Mouse (Mus musculus): Measurements from ENCODE around the gene Zfp273. TPM values are rescaled to one million over a fixed set of nuclear protein-coding genes. Genes with fewer than 3 reads are reported as not detected.
"Not testable (repeated sequence)": the region's sequence is repeated elsewhere in the genome, so short reads cannot be mapped to it uniquely, and the experiment has no call there.

Gene Zfp273
- polyA plus RNA-seq, 2 experiments: 4.1 to 7.6 TPM

- no peak overlapping the region for H3K27ac ChIP-seq (replicated peaks; ENCODE audit: low read depth, low read length)
- H3K27me3 ChIP-seq (ENCODE audit: control insufficient read depth, insufficient read depth, low read length): no peaks in the 10 kb centered on the region
- H3K9me3 ChIP-seq (ENCODE audit: control insufficient read depth, low read length): 0 out of 2 replicates have a peak, but pooled peaks cover 4% of the 10 kb centered on the region
- no peaks in the 10 kb centered on the region for H3K4me1 ChIP-seq (ENCODE audit: control insufficient read depth, insufficient read depth, low read length)
- H3K36me3 ChIP-seq (ENCODE audit: control insufficient read depth, insufficient read depth, low read length): 0 out of 2 replicates have a peak, but pooled peaks cover 3% of the 10 kb centered on the region
- DNase-seq (ENCODE audit: low spot score): no peak
- H3K4me3 ChIP-seq (replicated peaks; ENCODE audit: low read length): no peak overlapping the region
- H3K9ac ChIP-seq (ENCODE audit: low read depth, low read length, severe bottlenecking): no peak overlapping the region
- H3K4me2 ChIP-seq (replicated peaks; ENCODE audit: low read depth, low read length, severe bottlenecking): no peak overlapping the region
- no peak for TF ChIP-seq POLR2A (IDR thresholded peaks at IDR 0.05; ENCODE audit: borderline replicate concordance, extremely low read depth, insufficient read depth, insufficient read length)
- ATAC-seq (ENCODE audit: low FRiP score, low read depth): no peak
- 71% methylated on average over 1 of the region's 1 CpGs for WGBS
These were observed 1.8 kb upstream of the Zfp273 start for GRCm38 (mm10) chr13:67811651-67812210.

- no peak for ATAC-seq (ENCODE audit: low FRiP score, low read depth)
- Histone ChIP-seq H3K36me3 (ENCODE audit: control insufficient read depth, insufficient read depth, low read length) (0 out of 2 replicates have a peak, but pooled peaks cover 3% of the 10 kb centered on the region), H3K9me3 (ENCODE audit: control insufficient read depth, low read length) (0 out of 2 replicates have a peak, but pooled peaks cover 4% of the 10 kb centered on the region), H3K4me3 (replicated peaks; ENCODE audit: low read length) (peak overlapping the region; percentile 87), H3K4me2 (replicated peaks; ENCODE audit: low read depth, low read length, severe bottlenecking) (no peak overlapping the region), H3K4me1 (ENCODE audit: control insufficient read depth, insufficient read depth, low read length) (no peaks in the 10 kb centered on the region), H3K27ac (replicated peaks; ENCODE audit: low read depth, low read length) (no peak overlapping the region), H3K27me3 (ENCODE audit: control insufficient read depth, insufficient read depth, low read length) (no peaks in the 10 kb centered on the region), H3K9ac (ENCODE audit: low read depth, low read length, severe bottlenecking) (peak overlapping the region; percentile 72; the same call in 1 of the 2 replicates)
- WGBS: 79% methylated on average over 8 of the region's 8 CpGs
- no peak for DNase-seq (ENCODE audit: low spot score)
- TF ChIP-seq POLR2A (IDR thresholded peaks at IDR 0.05; ENCODE audit: borderline replicate concordance, extremely low read depth, insufficient read depth, insufficient read length): no peak
These were observed 405 bp upstream of the Zfp273 start for GRCm38 (mm10) chr13:67812961-67813709.

DNA sequence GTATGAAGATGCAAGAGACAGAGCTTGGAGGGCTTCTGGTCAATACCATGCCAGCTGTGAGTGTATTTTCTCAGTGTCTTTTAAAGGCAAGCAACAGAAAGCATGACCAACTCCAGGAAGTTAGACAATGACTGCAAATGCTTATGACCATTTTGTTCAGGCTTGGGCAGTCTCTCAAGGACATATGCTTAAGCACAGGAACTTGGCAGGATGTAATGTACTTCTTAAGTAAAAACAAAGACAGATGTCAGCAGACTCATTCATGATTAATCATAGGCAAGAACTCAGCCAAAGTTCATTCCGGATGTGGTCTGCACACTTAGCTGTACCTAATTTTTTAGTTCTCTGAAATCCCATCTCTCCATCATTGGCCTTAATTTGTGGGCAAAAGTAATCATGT is 5.1 kb downstream of the Zfp273 start:
- WGBS: 93% methylated on average over 1 of the region's 1 CpGs
- Histone ChIP-seq H3K27ac (replicated peaks; ENCODE audit: low read depth, low read length) (no peak overlapping the region), H3K4me3 (replicated peaks; ENCODE audit: low read length) (no peak overlapping the region), H3K27me3 (ENCODE audit: control insufficient read depth, insufficient read depth, low read length) (no peaks in the 10 kb centered on the region), H3K9ac (ENCODE audit: low read depth, low read length, severe bottlenecking) (no peak overlapping the region), H3K4me2 (replicated peaks; ENCODE audit: low read depth, low read length, severe bottlenecking) (no peak overlapping the region), H3K9me3 (ENCODE audit: control insufficient read depth, low read length) (peaks cover 4% of the 10 kb centered on the region; the same call in 1 of the 2 replicates), H3K4me1 (ENCODE audit: control insufficient read depth, insufficient read depth, low read length) (no peaks in the 10 kb centered on the region), H3K36me3 (ENCODE audit: control insufficient read depth, insufficient read depth, low read length) (peaks cover 21% of the 10 kb centered on the region; the same call in 1 of the 2 replicates)
- no peak for ATAC-seq (ENCODE audit: low FRiP score, low read depth)
- no peak for TF ChIP-seq POLR2A (IDR thresholded peaks at IDR 0.05; ENCODE audit: borderline replicate concordance, extremely low read depth, insufficient read depth, insufficient read length)
- no peak for DNase-seq (ENCODE audit: low spot score)

GRCm38 (mm10) chr13:67830911-67831336 is 17.4 kb downstream of the Zfp273 start, which contains the start of gene Gm10037:
Gm10037 (plus strand) TSS chr13:67831106.
- H3K36me3 ChIP-seq (ENCODE audit: control insufficient read depth, insufficient read depth, low read length): peaks cover 9% of the 10 kb centered on the region
- no peaks in the 10 kb centered on the region for H3K4me1 ChIP-seq (ENCODE audit: control insufficient read depth, insufficient read depth, low read length)
- peaks cover 8% of the 10 kb centered on the region for H3K9me3 ChIP-seq (ENCODE audit: control insufficient read depth, low read length)
- no peaks in the 10 kb centered on the region for H3K27me3 ChIP-seq (ENCODE audit: control insufficient read depth, insufficient read depth, low read length)
- peak; percentile 90 for DNase-seq (ENCODE audit: low spot score)
- H3K9ac ChIP-seq (ENCODE audit: low read depth, low read length, severe bottlenecking): peak within 1 kb of the TSS; percentile 60
- peak within 1 kb of the TSS; percentile 49 for H3K4me2 ChIP-seq (replicated peaks; ENCODE audit: low read depth, low read length, severe bottlenecking)
- no peak within 1 kb of the TSS for H3K27ac ChIP-seq (replicated peaks; ENCODE audit: low read depth, low read length)
- TF ChIP-seq POLR2A (IDR thresholded peaks at IDR 0.05; ENCODE audit: borderline replicate concordance, extremely low read depth, insufficient read depth, insufficient read length): no peak
- H3K4me3 ChIP-seq (replicated peaks; ENCODE audit: low read length): peak within 1 kb of the TSS; percentile 46
- peak; percentile 87 for ATAC-seq (ENCODE audit: low FRiP score, low read depth)
- WGBS: 2% methylated on average over 14 of the region's 14 CpGs

GRCm38 (mm10) chr13:67833137-67833536 is 19.6 kb downstream of the Zfp273 start:
- not testable (repeated sequence) for DNase-seq (ENCODE audit: low spot score); H3K27ac ChIP-seq (replicated peaks; ENCODE audit: low read depth, low read length); H3K27me3 ChIP-seq (ENCODE audit: control insufficient read depth, insufficient read depth, low read length); H3K4me3 ChIP-seq (replicated peaks; ENCODE audit: low read length); ATAC-seq (ENCODE audit: low FRiP score, low read depth); H3K9me3 ChIP-seq (ENCODE audit: control insufficient read depth, low read length); H3K4me1 ChIP-seq (ENCODE audit: control insufficient read depth, insufficient read depth, low read length); H3K36me3 ChIP-seq (ENCODE audit: control insufficient read depth, insufficient read depth, low read length); H3K9ac ChIP-seq (ENCODE audit: low read depth, low read length, severe bottlenecking); H3K4me2 ChIP-seq (replicated peaks; ENCODE audit: low read depth, low read length, severe bottlenecking)
